Mouse (Mus musculus) liver, postnatal 0 days (tissue): Measurements from ENCODE around the gene Rbfox3. TPM values are rescaled to one million over a fixed set of nuclear protein-coding genes. Genes with fewer than 3 reads are reported as not detected.

Experiments used
- ATAC-seq: fragments of 200-750 bp; cut with Nextera tagmentation; 2 replicates; pipeline ENCODE4 v1.8.0; 2017; ENCODE audit warnings: mild to moderate bottlenecking, moderate library complexity
- DNase-seq: peaks from one replicate; pipeline ENCODE4 v3.0.0-alpha.2; 2016
- H3K27ac ChIP-seq: fragments of 300-500 bp; sonication (generic); 2 replicates; pipeline ENCODE4 v1.5.1; 2014; ENCODE audit warnings: antibody characterized with exemption, moderate library complexity, mild to moderate bottlenecking, low read depth
- H3K27me3 ChIP-seq: fragments of 300-500 bp; sonication (generic); 2 replicates; pipeline ENCODE4 v1.6.1; 2014; ENCODE audit warnings: low read length, control low read depth, mixed read lengths; ENCODE audit not compliant: insufficient read depth
- H3K36me3 ChIP-seq: fragments of 300-500 bp; sonication (generic); replicated peaks from 2 replicates; pipeline ENCODE4 v1.6.1; 2014; ENCODE audit warnings: mild to moderate bottlenecking, control low read depth, low read length, moderate library complexity, mixed read lengths; ENCODE audit not compliant: insufficient read depth
- H3K4me1 ChIP-seq: fragments of 300-500 bp; sonication (generic); 2 replicates; pipeline ENCODE4 v1.6.1; 2014; ENCODE audit warnings: antibody characterized with exemption, mild to moderate bottlenecking, control low read depth; ENCODE audit not compliant: insufficient read depth
- H3K4me2 ChIP-seq: fragments of 300-500 bp; sonication (generic); 2 replicates; pipeline ENCODE4 v1.6.1; 2014; ENCODE audit warnings: low read depth, mild to moderate bottlenecking, low read length, moderate library complexity, mixed read lengths
- H3K4me3 ChIP-seq: fragments of 300-500 bp; sonication (generic); 2 replicates; pipeline ENCODE4 v1.5.1; 2014; ENCODE audit warnings: low read depth, low read length
- H3K9ac ChIP-seq: fragments of 300-500 bp; sonication (generic); replicated peaks from 2 replicates; pipeline ENCODE4 v1.6.1; 2014; ENCODE audit warnings: mild to moderate bottlenecking, moderate library complexity
- H3K9me3 ChIP-seq: fragments of 300-500 bp; sonication (generic); 2 replicates; pipeline ENCODE4 v1.6.1; 2016; ENCODE audit warnings: mild to moderate bottlenecking, control low read depth, low read length, mixed read lengths
- CTCF ChIP-seq: sonication (generic); IDR thresholded peaks from 2 replicates; pipeline ENCODE4 v1.5.1; 2016; ENCODE audit warnings: antibody characterized with exemption, low read depth
- EP300 ChIP-seq: IDR thresholded peaks from 2 replicates; pipeline ENCODE4 v1.6.1; 2016; ENCODE audit warnings: antibody characterized with exemption, low read depth, mild to moderate bottlenecking
- WGBS: fragments of 180-500 bp; shearing (Covaris S2); extraction: QIAGEN DNeasy Blood & Tissue Kit; methylation state at CpG from one replicate; pipeline ENCODE4 v1.1.7; 2014; ENCODE audit not compliant: insufficient replicate concordance; 5-methylcytosine and 5-hydroxymethylcytosine counted together
- polyA plus RNA-seq: library from polyadenylated mRNA; unstranded; fragments of >200 nt; fragmentation: Nextera tagmentation; extraction: Ambion mirVana; gene quantifications from 2 replicates; pipeline ENCODE4 v1.2.1, GENCODE M21; 2015

Rbfox3 gene
- polyA plus RNA-seq, 1 experiment from 2014 or later = 0.73 TPM

DNA sequence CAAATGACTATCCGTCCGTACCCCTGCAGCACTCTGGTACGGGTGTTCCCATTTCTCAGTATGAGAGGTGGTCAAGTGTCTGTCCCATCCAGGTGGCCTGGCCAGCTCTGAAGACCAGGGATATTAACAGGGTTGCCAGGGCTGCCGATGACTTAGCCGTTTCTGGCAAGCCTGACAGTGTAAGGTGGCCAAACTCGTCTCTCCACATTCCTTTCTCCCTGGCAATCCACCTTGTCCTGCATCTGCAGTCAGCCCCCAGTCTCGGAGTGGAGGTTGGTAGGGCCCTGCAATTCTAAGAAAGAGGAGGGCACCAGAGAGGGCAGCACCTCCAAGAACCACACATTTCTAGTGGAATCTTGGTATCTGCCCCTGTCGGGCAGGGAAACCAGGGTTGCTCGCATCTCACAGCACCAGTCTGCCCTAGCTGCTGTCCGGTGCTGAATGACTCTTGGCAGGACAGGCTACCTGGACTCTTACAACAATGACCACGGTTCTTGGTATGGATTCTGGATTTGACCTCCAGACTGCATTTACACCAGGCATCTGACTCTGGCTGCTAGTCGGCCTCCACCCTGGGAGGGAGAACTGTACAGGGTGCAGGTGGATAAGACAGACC is 370.9 kb downstream of the Rbfox3 start:
- Histone ChIP-seq H3K27ac (no peak overlapping the region), H3K4me2 (no peak overlapping the region), H3K9ac (no peak overlapping the region), H3K4me3 (no peak overlapping the region), H3K36me3 (no peaks in the 10 kb centered on the region), H3K4me1 (no peaks in the 10 kb centered on the region), H3K9me3 (no peaks in the 10 kb centered on the region), H3K27me3 (no peaks in the 10 kb centered on the region)
- no peak for DNase-seq
- no peak for ATAC-seq
- 47% methylated on average over 12 of the region's 12 CpGs for WGBS
- no peak for TF ChIP-seq EP300
- no peak for TF ChIP-seq CTCF

DNA sequence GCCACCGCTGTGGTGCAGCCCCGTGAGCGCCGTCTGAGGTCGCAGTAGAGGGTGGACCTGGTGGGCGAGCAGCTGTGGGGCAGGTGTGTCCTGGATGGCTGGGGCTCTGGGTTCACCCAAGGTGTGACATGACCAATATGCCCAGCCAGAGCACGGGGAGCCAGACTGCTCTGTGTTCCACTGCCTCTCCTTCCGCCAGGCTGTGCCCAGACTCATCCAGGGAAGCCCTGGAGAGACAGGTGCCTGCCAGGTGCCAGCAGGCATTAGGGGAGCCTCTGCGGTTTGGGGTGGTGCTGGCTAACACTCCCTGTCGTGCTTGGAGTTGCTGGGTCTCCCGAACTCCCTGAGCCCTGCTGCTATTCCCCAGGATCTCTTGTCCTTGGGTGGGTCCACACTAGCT is 373.4 kb downstream of the Rbfox3 start:
- ATAC-seq = no peak
- 74% methylated on average over 11 of the region's 11 CpGs for WGBS
- H3K4me2 ChIP-seq = no peak overlapping the region
- H3K4me3 ChIP-seq = no peak overlapping the region
- no peak overlapping the region for H3K27ac ChIP-seq
- TF ChIP-seq EP300 (no peak), CTCF (no peak)
- H3K4me1 ChIP-seq = no peaks in the 10 kb centered on the region
- no peak for DNase-seq
- H3K9me3 ChIP-seq = no peaks in the 10 kb centered on the region
- no peaks in the 10 kb centered on the region for H3K27me3 ChIP-seq
- H3K36me3 ChIP-seq = no peaks in the 10 kb centered on the region
- H3K9ac ChIP-seq = no peak overlapping the region

DNA sequence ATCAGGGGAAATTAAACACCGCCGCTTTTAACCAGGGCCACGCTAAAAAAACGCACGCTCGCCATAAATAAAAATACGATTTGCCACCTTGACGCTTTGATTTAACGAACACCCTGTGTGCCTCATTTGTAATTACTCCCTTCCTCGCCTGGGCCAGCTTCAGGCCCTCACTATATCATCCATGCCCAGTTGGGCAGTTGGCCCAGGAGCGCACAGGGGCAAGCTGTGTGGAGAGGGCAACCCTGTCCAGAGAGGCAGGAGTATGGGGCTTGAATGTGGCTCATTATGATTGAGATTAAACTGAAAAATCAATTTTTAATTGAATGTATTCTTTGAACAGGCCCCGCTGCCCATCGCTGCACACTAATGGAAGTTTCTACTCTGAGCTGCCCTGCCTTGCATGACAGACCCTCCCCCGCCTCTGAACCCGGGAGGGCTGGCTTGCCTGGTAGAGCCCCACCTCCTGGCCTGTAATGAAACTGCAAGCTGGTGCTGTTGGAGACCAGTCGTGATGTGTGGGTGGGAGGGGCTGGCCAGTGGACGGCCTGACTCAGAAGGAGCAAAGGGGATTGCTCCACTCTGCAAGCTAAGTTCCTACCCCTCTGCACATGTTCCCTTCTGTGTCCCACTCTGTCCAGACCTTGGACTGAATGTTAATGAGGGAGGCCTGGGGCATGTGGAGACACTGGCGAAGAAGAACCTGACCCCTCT is 376.9 kb downstream of the Rbfox3 start:
- TF ChIP-seq CTCF (peak; percentile 62), EP300 (no peak)
- H3K9me3 ChIP-seq = no peaks in the 10 kb centered on the region
- no peak overlapping the region for H3K9ac ChIP-seq
- H3K36me3 ChIP-seq = no peaks in the 10 kb centered on the region
- H3K4me1 ChIP-seq = no peaks in the 10 kb centered on the region
- H3K27ac ChIP-seq = no peak overlapping the region
- DNase-seq = peak; percentile 42
- H3K27me3 ChIP-seq = no peaks in the 10 kb centered on the region
- 32% methylated on average over 18 of the region's 18 CpGs for WGBS
- H3K4me3 ChIP-seq = no peak overlapping the region
- H3K4me2 ChIP-seq = no peak overlapping the region
- ATAC-seq = no peak

DNA sequence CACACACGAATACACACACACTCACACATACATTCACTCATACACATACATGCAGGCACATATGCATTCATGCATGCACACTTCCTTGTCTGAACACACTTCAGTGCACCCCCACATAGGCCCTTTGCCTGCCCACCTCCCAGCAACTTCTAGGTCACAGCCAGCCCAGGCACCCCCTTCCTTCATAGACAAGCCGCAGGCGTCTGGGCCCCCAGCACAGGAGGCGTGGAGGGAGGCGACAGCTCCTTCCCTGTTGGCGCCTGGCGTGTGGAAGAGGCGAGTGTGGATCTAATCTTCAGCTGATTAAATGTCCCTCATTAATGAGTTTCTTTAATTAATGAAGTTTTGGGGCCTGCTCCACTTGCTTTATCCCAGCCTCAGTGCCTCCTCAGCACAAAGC is 381.1 kb downstream of the Rbfox3 start:
- H3K4me3 ChIP-seq = no peak overlapping the region
- ATAC-seq (no peak), DNase-seq (no peak)
- no peak for TF ChIP-seq EP300
- no peak for TF ChIP-seq CTCF
- no peak overlapping the region for H3K27ac ChIP-seq
- H3K36me3 ChIP-seq = no peaks in the 10 kb centered on the region
- 77% methylated on average over 8 of the region's 8 CpGs for WGBS
- H3K9me3 ChIP-seq = no peaks in the 10 kb centered on the region
- H3K27me3 ChIP-seq = no peaks in the 10 kb centered on the region
- H3K9ac ChIP-seq = no peak overlapping the region
- H3K4me2 ChIP-seq = no peak overlapping the region
- H3K4me1 ChIP-seq = no peaks in the 10 kb centered on the region

DNA sequence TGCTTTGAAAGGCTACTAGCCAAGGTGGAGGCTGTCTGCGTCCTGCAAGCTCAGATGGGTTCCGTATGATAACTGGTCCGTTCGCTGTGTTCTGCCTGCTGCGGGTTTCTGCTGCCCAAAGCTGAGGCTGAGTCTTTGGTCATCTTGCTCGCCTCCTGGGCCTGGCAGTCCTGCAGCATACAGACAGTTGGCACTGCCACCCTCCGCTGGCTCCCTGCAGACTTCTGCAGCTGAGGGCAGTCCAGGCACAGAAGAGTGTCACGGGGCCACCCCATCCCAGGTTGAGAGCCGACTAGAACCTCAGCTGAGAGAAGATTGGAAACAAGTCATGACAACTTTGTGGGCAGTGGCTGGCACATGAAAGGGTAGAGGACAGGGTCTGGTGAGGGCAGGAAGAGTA is 382.6 kb downstream of the Rbfox3 start:
- Histone ChIP-seq H3K4me1 (no peaks in the 10 kb centered on the region), H3K27ac (no peak overlapping the region), H3K4me3 (no peak overlapping the region), H3K27me3 (no peaks in the 10 kb centered on the region), H3K4me2 (no peak overlapping the region), H3K36me3 (no peaks in the 10 kb centered on the region), H3K9me3 (no peaks in the 10 kb centered on the region), H3K9ac (no peak overlapping the region)
- WGBS = 79% methylated on average over 9 of the region's 9 CpGs
- ATAC-seq (no peak), DNase-seq (no peak)
- TF ChIP-seq EP300 = no peak
- no peak for TF ChIP-seq CTCF

DNA sequence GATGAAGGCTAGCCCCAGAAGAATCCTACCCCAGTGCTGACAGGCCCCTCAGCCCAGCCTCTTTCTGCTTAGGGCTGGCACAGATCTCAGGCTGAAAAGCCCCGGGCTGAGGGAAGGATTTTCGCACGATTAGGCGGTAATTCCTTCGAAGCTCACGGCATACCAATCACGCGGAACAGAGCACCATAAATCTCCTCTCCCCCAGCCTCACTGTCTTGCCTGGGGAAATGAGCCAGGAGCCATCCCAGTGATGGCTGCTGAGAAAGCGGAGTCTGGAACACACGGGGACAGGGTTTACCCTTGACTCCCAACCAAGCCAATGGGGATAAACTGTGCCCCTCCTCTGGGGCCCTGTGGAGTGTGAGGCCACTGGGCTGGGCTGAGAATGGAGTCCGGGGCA is 386.3 kb downstream of the Rbfox3 start:
- H3K27me3 ChIP-seq = no peaks in the 10 kb centered on the region
- DNase-seq (no peak), ATAC-seq (no peak)
- H3K9me3 ChIP-seq = no peaks in the 10 kb centered on the region
- H3K9ac ChIP-seq = no peak overlapping the region
- TF ChIP-seq EP300 (no peak), CTCF (no peak)
- no peaks in the 10 kb centered on the region for H3K36me3 ChIP-seq
- H3K4me1 ChIP-seq = no peaks in the 10 kb centered on the region
- no peak overlapping the region for H3K27ac ChIP-seq
- no peak overlapping the region for H3K4me2 ChIP-seq
- H3K4me3 ChIP-seq = no peak overlapping the region
- WGBS = 74% methylated on average over 11 of the region's 11 CpGs
